Mouse (Mus musculus): Measurements from ENCODE around the gene Prpf31. TPM values are rescaled to one million over a fixed set of nuclear protein-coding genes. Genes with fewer than 3 reads are reported as not detected.

Prpf31 gene
- 35.7 TPM for polyA plus RNA-seq (2014; fragmentation: Illumina TruSeq; extraction: RNeasy Lipid Tissue Mini Kit (QIAGEN cat#74804); ENCODE audit: low read depth, low replicate concordance)

GRCm38 (mm10) chr7:3629543-3630477 lies at the start of gene Prpf31, which contains the start of gene Tfpt:
Gene Prpf31 (plus strand): TSS chr7:3629985.
Gene Tfpt (minus strand): TSS chr7:3629929.

GRCm38 (mm10) chr7:3616057-3616388 lies 13.8 kb upstream of the Prpf31 start, which contains the start of gene Oscar:
Gene Oscar (minus strand): TSS chr7:3616157.

GRCm38 (mm10) chr7:3617242-3617995 lies 12.4 kb upstream of the Prpf31 start, which contains the start of gene Ndufa3:
Gene Ndufa3 (plus strand): TSS chr7:3617373.

GRCm38 (mm10) chr7:3644672-3645487 lies 15.1 kb downstream of the Prpf31 start, which contains the start of gene Cnot3:
Gene Cnot3 (plus strand): TSS chr7:3645268.

GRCm38 (mm10) chr7:3665215-3666114 lies 35.7 kb downstream of the Prpf31 start, which contains the start of gene Leng1:
Gene Leng1 (minus strand): TSS chr7:3665840.

GRCm38 (mm10) chr7:3677342-3677741 lies 47.6 kb downstream of the Prpf31 start, which contains the start of gene Tmc4:
Gene Tmc4 (minus strand): TSS chr7:3677553.

Other genes with a start within 250 kb of the Prpf31 start
- 0.16 TPM for gene Cacng8, start 239.3 kb upstream of the Prpf31 start, polyA plus RNA-seq (2014; fragmentation: Illumina TruSeq; extraction: RNeasy Lipid Tissue Mini Kit (QIAGEN cat#74804); ENCODE audit: low read depth, low replicate concordance)
- gene Cacng6, start 205.8 kb upstream of the Prpf31 start, polyA plus RNA-seq (2014; fragmentation: Illumina TruSeq; extraction: RNeasy Lipid Tissue Mini Kit (QIAGEN cat#74804); ENCODE audit: low read depth, low replicate concordance) = not detected
- 0.21 TPM for gene Tarm1, start 127.4 kb upstream of the Prpf31 start, polyA plus RNA-seq (2014; fragmentation: Illumina TruSeq; extraction: RNeasy Lipid Tissue Mini Kit (QIAGEN cat#74804); ENCODE audit: low read depth, low replicate concordance)
- not detected for gene Oscar, start 13.8 kb upstream of the Prpf31 start, polyA plus RNA-seq (2014; fragmentation: Illumina TruSeq; extraction: RNeasy Lipid Tissue Mini Kit (QIAGEN cat#74804); ENCODE audit: low read depth, low replicate concordance)
- 354 TPM for gene Ndufa3, start 12.6 kb upstream of the Prpf31 start, polyA plus RNA-seq (2014; fragmentation: Illumina TruSeq; extraction: RNeasy Lipid Tissue Mini Kit (QIAGEN cat#74804); ENCODE audit: low read depth, low replicate concordance)
- 19.6 TPM for gene Tfpt, start 56 bp upstream of the Prpf31 start, polyA plus RNA-seq (2014; fragmentation: Illumina TruSeq; extraction: RNeasy Lipid Tissue Mini Kit (QIAGEN cat#74804); ENCODE audit: low read depth, low replicate concordance)
- gene Cnot3, start 15.3 kb downstream of the Prpf31 start, polyA plus RNA-seq (2014; fragmentation: Illumina TruSeq; extraction: RNeasy Lipid Tissue Mini Kit (QIAGEN cat#74804); ENCODE audit: low read depth, low replicate concordance) = 38.7 TPM
- 11.7 TPM for gene Leng1, start 35.9 kb downstream of the Prpf31 start, polyA plus RNA-seq (2014; fragmentation: Illumina TruSeq; extraction: RNeasy Lipid Tissue Mini Kit (QIAGEN cat#74804); ENCODE audit: low read depth, low replicate concordance)
- gene Tmc4, start 47.6 kb downstream of the Prpf31 start, polyA plus RNA-seq (2014; fragmentation: Illumina TruSeq; extraction: RNeasy Lipid Tissue Mini Kit (QIAGEN cat#74804); ENCODE audit: low read depth, low replicate concordance) = 78.8 TPM
- 63.6 TPM for gene Tsen34, start 62.9 kb downstream of the Prpf31 start, polyA plus RNA-seq (2014; fragmentation: Illumina TruSeq; extraction: RNeasy Lipid Tissue Mini Kit (QIAGEN cat#74804); ENCODE audit: low read depth, low replicate concordance)
- gene Mboat7, start 63.5 kb downstream of the Prpf31 start, polyA plus RNA-seq (2014; fragmentation: Illumina TruSeq; extraction: RNeasy Lipid Tissue Mini Kit (QIAGEN cat#74804); ENCODE audit: low read depth, low replicate concordance) = 43.0 TPM
- gene Rps9, start 74.0 kb downstream of the Prpf31 start, polyA plus RNA-seq (2014; fragmentation: Illumina TruSeq; extraction: RNeasy Lipid Tissue Mini Kit (QIAGEN cat#74804); ENCODE audit: low read depth, low replicate concordance) = 1,770 TPM
- gene Pirb, start 90.4 kb downstream of the Prpf31 start, polyA plus RNA-seq (2014; fragmentation: Illumina TruSeq; extraction: RNeasy Lipid Tissue Mini Kit (QIAGEN cat#74804); ENCODE audit: low read depth, low replicate concordance) = 11.8 TPM
- 0.19 TPM for gene Gm15448, start 195.7 kb downstream of the Prpf31 start, polyA plus RNA-seq (2014; fragmentation: Illumina TruSeq; extraction: RNeasy Lipid Tissue Mini Kit (QIAGEN cat#74804); ENCODE audit: low read depth, low replicate concordance)
- 1.2 TPM for gene Pira2, start 215.1 kb downstream of the Prpf31 start, polyA plus RNA-seq (2014; fragmentation: Illumina TruSeq; extraction: RNeasy Lipid Tissue Mini Kit (QIAGEN cat#74804); ENCODE audit: low read depth, low replicate concordance)